Mouse (Mus musculus) limb, embryonic 11.5 days (tissue): Measurements from ENCODE around the gene Arhgef3. TPM values are rescaled to one million over a fixed set of nuclear protein-coding genes. Genes with fewer than 3 reads are reported as not detected.

ENCODE experiments used
- ATAC-seq: fragments of 200-750 bp; cut with Nextera tagmentation; 2 replicates; pipeline ENCODE4 v1.8.0; 2017; ENCODE audit warnings: low read depth; ENCODE audit not compliant: insufficient number of reproducible peaks, low FRiP score, low TSS enrichment
- DNase-seq: peaks from one replicate; pipeline ENCODE4 v3.0.0-alpha.2; 2015; ENCODE audit warnings: low spot score
- H3K27ac ChIP-seq: fragments of 300-500 bp; sonication (generic); replicated peaks from 2 replicates; pipeline ENCODE4 v1.5.1; 2014; ENCODE audit warnings: low read depth, mild to moderate bottlenecking, low read length
- H3K27me3 ChIP-seq: fragments of 300-500 bp; sonication (generic); 2 replicates; pipeline ENCODE4 v1.6.1; 2014; ENCODE audit warnings: mild to moderate bottlenecking, low read length, mixed read lengths; ENCODE audit not compliant: control insufficient read depth, insufficient read depth
- H3K36me3 ChIP-seq: fragments of 300-500 bp; sonication (generic); 2 replicates; pipeline ENCODE4 v1.6.1; 2014; ENCODE audit warnings: mild to moderate bottlenecking, low read length, moderate library complexity, mixed read lengths; ENCODE audit not compliant: control insufficient read depth, insufficient read depth
- H3K4me1 ChIP-seq: fragments of 300-500 bp; sonication (generic); 2 replicates; pipeline ENCODE4 v1.6.1; 2014; ENCODE audit warnings: low read length, mixed read lengths; ENCODE audit not compliant: control insufficient read depth, insufficient read depth
- H3K4me2 ChIP-seq: fragments of 300-500 bp; sonication (generic); 2 replicates; pipeline ENCODE4 v1.6.1; 2014; ENCODE audit warnings: low read depth, mild to moderate bottlenecking, moderate library complexity; ENCODE audit not compliant: severe bottlenecking
- H3K4me3 ChIP-seq: fragments of 300-500 bp; sonication (generic); 2 replicates; pipeline ENCODE4 v1.5.1; 2014; ENCODE audit warnings: low read depth, low read length
- H3K9ac ChIP-seq: fragments of 300-500 bp; sonication (generic); 2 replicates; pipeline ENCODE4 v1.6.1; 2014; ENCODE audit warnings: mild to moderate bottlenecking, low read length
- H3K9me3 ChIP-seq: fragments of 300-500 bp; sonication (generic); 2 replicates; pipeline ENCODE4 v1.6.1; 2016; ENCODE audit warnings: low read length; ENCODE audit not compliant: control insufficient read depth
- WGBS: fragments of 180-500 bp; shearing (Covaris S2); extraction: QIAGEN DNeasy Blood & Tissue Kit; methylation state at CpG from one replicate; pipeline ENCODE4 v1.1.7; 2014; 5-methylcytosine and 5-hydroxymethylcytosine counted together
- polyA plus RNA-seq: library from polyadenylated mRNA; unstranded; fragments of >200 nt; fragmentation: Nextera tagmentation; extraction: Ambion mirVana; gene quantifications from 2 replicates; pipeline ENCODE4 v1.2.1, GENCODE M21; 2014

The Arhgef3 gene
- polyA plus RNA-seq, 1 experiment from 2014 or later: 17.8 TPM

- Histone ChIP-seq H3K27ac (no peak overlapping the region), H3K4me3 (no peak overlapping the region), H3K27me3 (no peaks in the 10 kb centered on the region), H3K9me3 (no peaks in the 10 kb centered on the region), H3K4me2 (no peak overlapping the region), H3K36me3 (no peaks in the 10 kb centered on the region), H3K9ac (no peak overlapping the region), H3K4me1 (no peaks in the 10 kb centered on the region; the same call in 1 of the 2 replicates)
- ATAC-seq (no peak), DNase-seq (no peak)
- 68% methylated on average over 3 of the region's 3 CpGs for WGBS
Observed at GRCm38 (mm10) chr14:27122646-27123045, 7.9 kb downstream of the Arhgef3 start.

GRCm38 (mm10) chr14:27123543-27123942 lies 8.8 kb downstream of the Arhgef3 start:
- H3K4me3 ChIP-seq: no peak overlapping the region
- H3K9ac ChIP-seq: no peak overlapping the region
- DNase-seq (no peak), ATAC-seq (no peak)
- H3K27ac ChIP-seq: no peak overlapping the region
- 67% methylated on average over 8 of the region's 8 CpGs for WGBS
- no peaks in the 10 kb centered on the region for H3K27me3 ChIP-seq
- no peak overlapping the region for H3K4me2 ChIP-seq
- no peaks in the 10 kb centered on the region; the same call in 1 of the 2 replicates for H3K4me1 ChIP-seq
- no peaks in the 10 kb centered on the region for H3K9me3 ChIP-seq
- H3K36me3 ChIP-seq: no peaks in the 10 kb centered on the region

GRCm38 (mm10) chr14:27130031-27130430 lies 15.3 kb downstream of the Arhgef3 start:
- no peaks in the 10 kb centered on the region for H3K4me1 ChIP-seq
- H3K36me3 ChIP-seq: no peaks in the 10 kb centered on the region
- no peak overlapping the region for H3K9ac ChIP-seq
- no peaks in the 10 kb centered on the region for H3K27me3 ChIP-seq
- H3K4me3 ChIP-seq: no peak overlapping the region
- no peaks in the 10 kb centered on the region for H3K9me3 ChIP-seq
- DNase-seq (no peak), ATAC-seq (no peak)
- H3K27ac ChIP-seq: no peak overlapping the region
- WGBS: 89% methylated on average over 3 of the region's 3 CpGs
- H3K4me2 ChIP-seq: no peak overlapping the region

- H3K27me3 ChIP-seq: no peaks in the 10 kb centered on the region
- no peak overlapping the region for H3K4me3 ChIP-seq
- H3K9ac ChIP-seq: no peak overlapping the region
- ATAC-seq (no peak), DNase-seq (no peak)
- no peaks in the 10 kb centered on the region for H3K36me3 ChIP-seq
- H3K4me1 ChIP-seq: no peaks in the 10 kb centered on the region
- H3K9me3 ChIP-seq: no peaks in the 10 kb centered on the region
- WGBS: 79% methylated on average over 1 of the region's 1 CpGs
- H3K4me2 ChIP-seq: no peak overlapping the region
- no peak overlapping the region for H3K27ac ChIP-seq
Observed at GRCm38 (mm10) chr14:27130676-27131075, 16.0 kb downstream of the Arhgef3 start.

GRCm38 (mm10) chr14:27131521-27131920 lies 16.8 kb downstream of the Arhgef3 start:
- H3K9ac ChIP-seq: no peak overlapping the region
- no peak for ATAC-seq
- 76% methylated on average over 1 of the region's 1 CpGs for WGBS
- no peaks in the 10 kb centered on the region for H3K36me3 ChIP-seq
- H3K4me2 ChIP-seq: no peak overlapping the region
- H3K4me3 ChIP-seq: no peak overlapping the region
- no peaks in the 10 kb centered on the region for H3K27me3 ChIP-seq
- no peak for DNase-seq
- no peaks in the 10 kb centered on the region for H3K9me3 ChIP-seq
- H3K27ac ChIP-seq: no peak overlapping the region
- H3K4me1 ChIP-seq: no peaks in the 10 kb centered on the region

- H3K36me3 ChIP-seq: no peaks in the 10 kb centered on the region
- WGBS: 88% methylated on average over 9 of the region's 9 CpGs
- no peak overlapping the region for H3K4me3 ChIP-seq
- no peak overlapping the region for H3K4me2 ChIP-seq
- no peaks in the 10 kb centered on the region for H3K27me3 ChIP-seq
- DNase-seq (no peak), ATAC-seq (no peak)
- no peak overlapping the region for H3K9ac ChIP-seq
- H3K27ac ChIP-seq: no peak overlapping the region
- no peaks in the 10 kb centered on the region for H3K9me3 ChIP-seq
- H3K4me1 ChIP-seq: no peaks in the 10 kb centered on the region
Observed at GRCm38 (mm10) chr14:27138891-27139290, 24.2 kb downstream of the Arhgef3 start.

GRCm38 (mm10) chr14:27139968-27140367 lies 25.3 kb downstream of the Arhgef3 start:
- no peaks in the 10 kb centered on the region for H3K9me3 ChIP-seq
- DNase-seq (no peak), ATAC-seq (no peak)
- no peak overlapping the region for H3K4me3 ChIP-seq
- H3K4me1 ChIP-seq: no peaks in the 10 kb centered on the region
- H3K9ac ChIP-seq: no peak overlapping the region
- no peak overlapping the region for H3K4me2 ChIP-seq
- H3K36me3 ChIP-seq: no peaks in the 10 kb centered on the region
- WGBS: 80% methylated on average over 3 of the region's 3 CpGs
- H3K27me3 ChIP-seq: no peaks in the 10 kb centered on the region
- no peak overlapping the region for H3K27ac ChIP-seq

- Histone ChIP-seq H3K27ac (no peak overlapping the region), H3K9ac (no peak overlapping the region), H3K4me3 (no peak overlapping the region), H3K4me1 (no peaks in the 10 kb centered on the region), H3K4me2 (no peak overlapping the region), H3K36me3 (no peaks in the 10 kb centered on the region), H3K27me3 (no peaks in the 10 kb centered on the region), H3K9me3 (no peaks in the 10 kb centered on the region)
- DNase-seq (no peak), ATAC-seq (no peak)
- WGBS: 27% methylated on average over 3 of the region's 3 CpGs
Observed at GRCm38 (mm10) chr14:27141486-27141885, 26.8 kb downstream of the Arhgef3 start.

- Histone ChIP-seq H3K27ac (no peak overlapping the region), H3K36me3 (no peaks in the 10 kb centered on the region), H3K4me1 (no peaks in the 10 kb centered on the region), H3K4me2 (no peak overlapping the region), H3K4me3 (no peak overlapping the region), H3K9ac (no peak overlapping the region), H3K27me3 (no peaks in the 10 kb centered on the region), H3K9me3 (no peaks in the 10 kb centered on the region)
- DNase-seq (no peak), ATAC-seq (no peak)
- 91% methylated on average over 5 of the region's 5 CpGs for WGBS
Observed at GRCm38 (mm10) chr14:27142680-27143079, 28.0 kb downstream of the Arhgef3 start.
